Mouse (Mus musculus): ENCODE data around the gene Slc9a2. TPM values are rescaled to one million over a fixed set of nuclear protein-coding genes. Genes with fewer than 3 reads are reported as not detected.
A peak's percentile ranks its signal among the peaks of the same experiment; 100 is the strongest.

Slc9a2 gene
- polyA plus RNA-seq, 1 experiment from 2014 or later = 1.7 TPM

- H3K27me3 ChIP-seq = no peaks in the 10 kb centered on the region
- no peak overlapping the region for H3K9ac ChIP-seq
- H3K9me3 ChIP-seq (replicated peaks) = no peaks in the 10 kb centered on the region
- H3K4me2 ChIP-seq = no peak overlapping the region
- H3K36me3 ChIP-seq = peaks cover 6% of the 10 kb centered on the region
- no peak for ATAC-seq (replicated peaks; ENCODE audit: low FRiP score)
- peaks cover 9% of the 10 kb centered on the region for H3K4me1 ChIP-seq
- WGBS = 89% methylated on average over 7 of the region's 7 CpGs
- H3K4me3 ChIP-seq (replicated peaks) = no peak overlapping the region
- no peak overlapping the region for H3K27ac ChIP-seq
Observed at GRCm38 (mm10) chr1:40771196-40771970, 91.0 kb downstream of the Slc9a2 start.

- 89% methylated on average over 5 of the region's 5 CpGs for WGBS
- no peak overlapping the region for H3K4me2 ChIP-seq
- H3K36me3 ChIP-seq = peaks cover 6% of the 10 kb centered on the region
- H3K4me3 ChIP-seq (replicated peaks) = no peak overlapping the region
- no peak for ATAC-seq (replicated peaks; ENCODE audit: low FRiP score)
- no peak overlapping the region for H3K9ac ChIP-seq
- H3K9me3 ChIP-seq (replicated peaks) = no peaks in the 10 kb centered on the region
- no peaks in the 10 kb centered on the region for H3K27me3 ChIP-seq
- H3K27ac ChIP-seq = no peak overlapping the region
- H3K4me1 ChIP-seq = peaks cover 9% of the 10 kb centered on the region
Observed at GRCm38 (mm10) chr1:40773234-40773633, 92.9 kb downstream of the Slc9a2 start.

GRCm38 (mm10) chr1:40774040-40774439 is 93.7 kb downstream of the Slc9a2 start:
- H3K36me3 ChIP-seq = peaks cover 14% of the 10 kb centered on the region
- peaks cover 6% of the 10 kb centered on the region for H3K9me3 ChIP-seq (replicated peaks)
- ATAC-seq (replicated peaks; ENCODE audit: low FRiP score) = no peak
- H3K9ac ChIP-seq = no peak overlapping the region
- peaks cover 6% of the 10 kb centered on the region for H3K4me1 ChIP-seq
- H3K27ac ChIP-seq = no peak overlapping the region
- H3K4me3 ChIP-seq (replicated peaks) = no peak overlapping the region
- 97% methylated on average over 10 of the region's 10 CpGs for WGBS
- H3K4me2 ChIP-seq = no peak overlapping the region
- H3K27me3 ChIP-seq = no peaks in the 10 kb centered on the region

- 85% methylated on average over 2 of the region's 2 CpGs for WGBS
- H3K27ac ChIP-seq = no peak overlapping the region
- H3K4me3 ChIP-seq (replicated peaks) = no peak overlapping the region
- H3K9me3 ChIP-seq (replicated peaks) = peaks cover 11% of the 10 kb centered on the region
- peaks cover 30% of the 10 kb centered on the region for H3K36me3 ChIP-seq
- no peak overlapping the region for H3K4me2 ChIP-seq
- no peaks in the 10 kb centered on the region for H3K27me3 ChIP-seq
- no peak overlapping the region for H3K9ac ChIP-seq
- no peaks in the 10 kb centered on the region for H3K4me1 ChIP-seq
- ATAC-seq (replicated peaks; ENCODE audit: low FRiP score) = no peak
Observed at GRCm38 (mm10) chr1:40776102-40776501, 95.7 kb downstream of the Slc9a2 start.

- Histone ChIP-seq H3K4me3 (replicated peaks) (no peak overlapping the region), H3K4me2 (no peak overlapping the region), H3K9ac (no peak overlapping the region), H3K27me3 (no peaks in the 10 kb centered on the region), H3K27ac (no peak overlapping the region), H3K36me3 (peaks cover 30% of the 10 kb centered on the region), H3K4me1 (no peaks in the 10 kb centered on the region), H3K9me3 (replicated peaks) (peaks cover 11% of the 10 kb centered on the region)
- 73% methylated on average over 3 of the region's 3 CpGs for WGBS
- ATAC-seq (replicated peaks; ENCODE audit: low FRiP score) = no peak
Observed at GRCm38 (mm10) chr1:40776763-40777162, 96.4 kb downstream of the Slc9a2 start.

- Histone ChIP-seq H3K4me3 (replicated peaks) (no peak overlapping the region), H3K9ac (no peak overlapping the region), H3K4me1 (no peaks in the 10 kb centered on the region), H3K36me3 (peaks cover 22% of the 10 kb centered on the region), H3K4me2 (no peak overlapping the region), H3K27me3 (no peaks in the 10 kb centered on the region), H3K9me3 (replicated peaks) (peaks cover 10% of the 10 kb centered on the region), H3K27ac (no peak overlapping the region)
- WGBS = 63% methylated on average over 7 of the region's 7 CpGs
- peak; percentile 76 for ATAC-seq (replicated peaks; ENCODE audit: low FRiP score)
Observed at GRCm38 (mm10) chr1:40783450-40783849, 103.1 kb downstream of the Slc9a2 start.

- H3K4me3 ChIP-seq (replicated peaks) = no peak overlapping the region
- peaks cover 13% of the 10 kb centered on the region for H3K36me3 ChIP-seq
- H3K27me3 ChIP-seq = no peaks in the 10 kb centered on the region
- H3K9me3 ChIP-seq (replicated peaks) = 0 out of 2 replicates have a peak, but pooled peaks cover 3% of the 10 kb centered on the region
- no peak overlapping the region for H3K9ac ChIP-seq
- ATAC-seq (replicated peaks; ENCODE audit: low FRiP score) = no peak
- 91% methylated on average over 9 of the region's 9 CpGs for WGBS
- no peaks in the 10 kb centered on the region for H3K4me1 ChIP-seq
- H3K4me2 ChIP-seq = no peak overlapping the region
- no peak overlapping the region for H3K27ac ChIP-seq
Observed at GRCm38 (mm10) chr1:40784306-40784705, 103.9 kb downstream of the Slc9a2 start.

- H3K9me3 ChIP-seq (replicated peaks) = no peaks in the 10 kb centered on the region
- no peak overlapping the region for H3K9ac ChIP-seq
- no peaks in the 10 kb centered on the region for H3K36me3 ChIP-seq
- no peak overlapping the region for H3K27ac ChIP-seq
- H3K4me1 ChIP-seq = peaks cover 1% of the 10 kb centered on the region
- H3K4me2 ChIP-seq = no peak overlapping the region
- WGBS = 69% methylated on average over 11 of the region's 11 CpGs
- no peak for ATAC-seq (replicated peaks; ENCODE audit: low FRiP score)
- no peak overlapping the region for H3K4me3 ChIP-seq (replicated peaks)
- H3K27me3 ChIP-seq = no peaks in the 10 kb centered on the region
Observed at GRCm38 (mm10) chr1:40785876-40786445, 105.6 kb downstream of the Slc9a2 start.

GRCm38 (mm10) chr1:40788956-40789355 is 108.6 kb downstream of the Slc9a2 start:
- no peak for ATAC-seq (replicated peaks; ENCODE audit: low FRiP score)
- no peaks in the 10 kb centered on the region for H3K9me3 ChIP-seq (replicated peaks)
- WGBS = 82% methylated on average over 6 of the region's 6 CpGs
- H3K27ac ChIP-seq = no peak overlapping the region
- no peaks in the 10 kb centered on the region for H3K36me3 ChIP-seq
- H3K4me1 ChIP-seq = peaks cover 3% of the 10 kb centered on the region
- no peak overlapping the region for H3K9ac ChIP-seq
- H3K4me3 ChIP-seq (replicated peaks) = no peak overlapping the region
- no peak overlapping the region for H3K4me2 ChIP-seq
- no peaks in the 10 kb centered on the region for H3K27me3 ChIP-seq

- WGBS = 38% methylated on average over 5 of the region's 5 CpGs
- no peaks in the 10 kb centered on the region for H3K27me3 ChIP-seq
- peaks cover 3% of the 10 kb centered on the region for H3K4me1 ChIP-seq
- peak overlapping the region; percentile 53; the same call in 1 of the 2 replicates for H3K9ac ChIP-seq
- peak overlapping the region; percentile 76 for H3K4me3 ChIP-seq (replicated peaks)
- peak overlapping the region; percentile 65 for H3K4me2 ChIP-seq
- no peaks in the 10 kb centered on the region for H3K9me3 ChIP-seq (replicated peaks)
- no peak for ATAC-seq (replicated peaks; ENCODE audit: low FRiP score)
- H3K27ac ChIP-seq = peak overlapping the region; percentile 55; the same call in 1 of the 2 replicates
- no peaks in the 10 kb centered on the region for H3K36me3 ChIP-seq
Observed at GRCm38 (mm10) chr1:40789666-40790233, 109.4 kb downstream of the Slc9a2 start.

GRCm38 (mm10) chr1:40790324-40791141 is 110.2 kb downstream of the Slc9a2 start, which contains the start of gene Mfsd9:
Mfsd9 (minus strand) TSS chr1:40790687.
- H3K36me3 ChIP-seq = no peaks in the 10 kb centered on the region
- WGBS = 6% methylated on average over 38 of the region's 38 CpGs
- H3K9ac ChIP-seq = peak within 1 kb of the TSS; percentile 53
- H3K4me1 ChIP-seq = peaks cover 3% of the 10 kb centered on the region
- H3K27me3 ChIP-seq = no peaks in the 10 kb centered on the region
- peak within 1 kb of the TSS; percentile 76 for H3K4me3 ChIP-seq (replicated peaks)
- H3K27ac ChIP-seq = peak within 1 kb of the TSS; percentile 55
- H3K4me2 ChIP-seq = peak within 1 kb of the TSS; percentile 65
- peak; percentile 96 for ATAC-seq (replicated peaks; ENCODE audit: low FRiP score)
- H3K9me3 ChIP-seq (replicated peaks) = no peaks in the 10 kb centered on the region

All from kidney, embryonic 15.5 days (tissue).